Mouse (Mus musculus) cerebellum, adult 11 months (tissue): ENCODE results near the gene Mdm2.

Experiments used
- DNase-seq: peaks from one replicate; pipeline ENCODE4 v3.0.0; 2022

Mdm2 gene

GRCm38 (mm10) chr10:117695027-117695426 is 15.5 kb downstream of the Mdm2 start:
- DNase-seq = no peak

GRCm38 (mm10) chr10:117694255-117694953 is 16.2 kb downstream of the Mdm2 start:
- no peak for DNase-seq

GRCm38 (mm10) chr10:117692953-117693352 is 17.6 kb downstream of the Mdm2 start:
- no peak for DNase-seq

- no peak for DNase-seq
Observed at GRCm38 (mm10) chr10:117692173-117692572, 18.4 kb downstream of the Mdm2 start.

- no peak for DNase-seq
Observed at GRCm38 (mm10) chr10:117691389-117691968, 19.1 kb downstream of the Mdm2 start.

GRCm38 (mm10) chr10:117690770-117691296 is 19.7 kb downstream of the Mdm2 start:
- no peak for DNase-seq

GRCm38 (mm10) chr10:117690101-117690352 is 20.5 kb downstream of the Mdm2 start:
- DNase-seq = no peak

GRCm38 (mm10) chr10:117689297-117690100 is 21.1 kb downstream of the Mdm2 start:
- no peak for DNase-seq

- DNase-seq = no peak
Observed at GRCm38 (mm10) chr10:117688204-117689151, 22.1 kb downstream of the Mdm2 start.

GRCm38 (mm10) chr10:117687577-117687976 is 23.0 kb downstream of the Mdm2 start:
- no peak for DNase-seq

GRCm38 (mm10) chr10:117687018-117687417 is 23.5 kb downstream of the Mdm2 start:
- no peak for DNase-seq

- no peak for DNase-seq
Observed at GRCm38 (mm10) chr10:117685849-117686591, 24.5 kb downstream of the Mdm2 start.

GRCm38 (mm10) chr10:117685171-117685848 is 25.2 kb downstream of the Mdm2 start:
- no peak for DNase-seq

- no peak for DNase-seq
Observed at GRCm38 (mm10) chr10:117684298-117685170, 26.0 kb downstream of the Mdm2 start.

GRCm38 (mm10) chr10:117683734-117684037 is 26.9 kb downstream of the Mdm2 start:
- no peak for DNase-seq

GRCm38 (mm10) chr10:117682858-117683733 is 27.5 kb downstream of the Mdm2 start:
- DNase-seq = no peak

- peak; percentile 14 for DNase-seq
Observed at GRCm38 (mm10) chr10:117681999-117682857, 28.3 kb downstream of the Mdm2 start.

GRCm38 (mm10) chr10:117681543-117681942 is 29.0 kb downstream of the Mdm2 start:
- DNase-seq = no peak
